Mouse (Mus musculus) midbrain, embryonic 12.5 days (tissue): Measurements from ENCODE around the gene Prss42. TPM values are rescaled to one million over a fixed set of nuclear protein-coding genes. Genes with fewer than 3 reads are reported as not detected.
A peak's percentile ranks its signal among the peaks of the same experiment; 100 is the strongest.

ENCODE experiments used
- ATAC-seq: fragments of 200-750 bp; cut with Nextera tagmentation; 2 replicates; pipeline ENCODE4 v1.8.0; 2017; ENCODE audit warnings: low read depth, moderate TSS enrichment, moderate library complexity; ENCODE audit not compliant: low FRiP score
- H3K27ac ChIP-seq: fragments of 300-500 bp; sonication (generic); replicated peaks from 2 replicates; pipeline ENCODE4 v1.5.1; 2016; ENCODE audit warnings: mild to moderate bottlenecking
- H3K27me3 ChIP-seq: fragments of 300-500 bp; sonication (generic); 2 replicates; pipeline ENCODE4 v1.6.1; 2016; ENCODE audit warnings: mild to moderate bottlenecking
- H3K36me3 ChIP-seq: fragments of 300-500 bp; sonication (generic); 2 replicates; pipeline ENCODE4 v1.6.1; 2016
- H3K4me1 ChIP-seq: fragments of 300-500 bp; sonication (generic); 2 replicates; pipeline ENCODE4 v1.6.1; 2016
- H3K4me2 ChIP-seq: fragments of 300-500 bp; sonication (generic); replicated peaks from 2 replicates; pipeline ENCODE4 v1.6.1; 2016; ENCODE audit warnings: mild to moderate bottlenecking, moderate library complexity
- H3K4me3 ChIP-seq: fragments of 300-500 bp; sonication (generic); 2 replicates; pipeline ENCODE4 v1.5.1; 2016; ENCODE audit warnings: mild to moderate bottlenecking
- H3K9ac ChIP-seq: fragments of 300-500 bp; sonication (generic); replicated peaks from 2 replicates; pipeline ENCODE4 v1.6.1; 2016; ENCODE audit warnings: mild to moderate bottlenecking, moderate library complexity
- H3K9me3 ChIP-seq: fragments of 300-500 bp; sonication (generic); 2 replicates; pipeline ENCODE4 v1.6.1; 2016; ENCODE audit warnings: mild to moderate bottlenecking
- WGBS: fragments of 180-500 bp; shearing (Covaris S2); methylation state at CpG from one replicate; pipeline ENCODE4 v1.1.7; 2016; 5-methylcytosine and 5-hydroxymethylcytosine counted together
- polyA plus RNA-seq: library from polyadenylated mRNA; unstranded; fragments of >200 nt; fragmentation: Nextera tagmentation; extraction: Ambion mirVana; gene quantifications from 2 replicates; pipeline ENCODE4 v1.2.1, GENCODE M21; 2016

Prss42 gene
- polyA plus RNA-seq, 1 experiment from 2014 or later, result not detected

- H3K4me1 ChIP-seq, result no peaks in the 10 kb centered on the region
- no peak overlapping the region for H3K9ac ChIP-seq
- no peak overlapping the region for H3K4me3 ChIP-seq
- H3K9me3 ChIP-seq, result no peaks in the 10 kb centered on the region
- no peaks in the 10 kb centered on the region for H3K36me3 ChIP-seq
- no peak for ATAC-seq
- no peak overlapping the region for H3K27ac ChIP-seq
- H3K4me2 ChIP-seq, result no peak overlapping the region
- 92% methylated on average over 10 of the region's 10 CpGs for WGBS
- H3K27me3 ChIP-seq, result 0 out of 2 replicates have a peak, but pooled peaks cover 8% of the 10 kb centered on the region
These were observed 25.6 kb upstream of the Prss42 start for GRCm38 (mm10) chr9:110772336-110772735.

DNA sequence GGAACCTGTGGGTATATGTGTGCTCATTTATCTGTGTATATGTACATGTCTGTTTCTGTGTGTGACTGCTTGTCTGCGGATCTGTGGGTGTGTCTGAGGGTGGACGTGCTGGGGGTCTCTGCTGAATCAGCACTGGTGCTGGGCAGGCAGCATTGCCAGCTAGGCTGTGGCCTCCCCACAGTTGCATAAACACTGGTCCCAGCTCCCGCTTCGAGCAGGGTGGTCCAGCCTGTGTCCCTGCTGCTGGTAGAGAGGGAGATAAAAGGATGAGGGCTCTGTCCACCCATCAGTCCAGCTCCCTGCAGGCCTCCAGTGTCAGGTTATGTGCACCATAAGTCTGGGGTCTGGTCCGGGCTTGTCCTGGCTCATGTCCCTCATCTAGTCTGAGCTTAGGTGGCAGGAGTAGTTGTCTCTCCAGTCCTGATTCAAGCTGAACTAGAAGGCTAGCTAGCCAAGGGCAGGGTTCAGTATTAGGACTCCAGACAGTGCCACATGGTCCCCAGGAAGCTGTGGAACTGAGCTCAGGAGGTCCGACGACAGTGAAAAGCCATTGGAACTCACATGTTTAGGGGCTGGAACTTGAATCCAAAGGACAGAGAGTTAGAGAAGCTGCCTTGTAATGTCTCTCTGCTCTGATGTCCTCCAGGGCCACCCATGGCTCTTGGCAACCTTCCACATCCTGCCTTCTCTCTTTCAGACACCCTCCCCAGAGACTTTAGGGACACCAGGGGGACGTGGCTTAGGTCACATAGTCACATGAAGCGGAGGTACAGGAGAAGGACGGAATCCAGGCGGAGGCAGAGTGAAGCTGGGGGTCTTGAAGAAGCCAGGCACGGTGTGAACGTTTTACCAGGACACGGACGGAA, 23.3 kb upstream of the Prss42 start:
- no peak overlapping the region for H3K4me3 ChIP-seq
- ATAC-seq, result no peak
- no peaks in the 10 kb centered on the region for H3K4me1 ChIP-seq
- H3K36me3 ChIP-seq, result no peaks in the 10 kb centered on the region
- H3K27ac ChIP-seq, result no peak overlapping the region
- 82% methylated on average over 15 of the region's 15 CpGs for WGBS
- H3K9ac ChIP-seq, result no peak overlapping the region
- H3K9me3 ChIP-seq, result no peaks in the 10 kb centered on the region
- no peak overlapping the region for H3K4me2 ChIP-seq
- peaks cover 8% of the 10 kb centered on the region for H3K27me3 ChIP-seq

GRCm38 (mm10) chr9:110775269-110776022, 22.5 kb upstream of the Prss42 start:
- no peak overlapping the region for H3K4me3 ChIP-seq
- H3K9ac ChIP-seq, result no peak overlapping the region
- peaks cover under 1% of the 10 kb centered on the region; the same call in 1 of the 2 replicates for H3K4me1 ChIP-seq
- H3K27ac ChIP-seq, result no peak overlapping the region
- no peak overlapping the region for H3K4me2 ChIP-seq
- no peak for ATAC-seq
- peaks cover 14% of the 10 kb centered on the region for H3K27me3 ChIP-seq
- no peaks in the 10 kb centered on the region for H3K36me3 ChIP-seq
- no peaks in the 10 kb centered on the region for H3K9me3 ChIP-seq
- WGBS, result 79% methylated on average over 10 of the region's 10 CpGs

DNA sequence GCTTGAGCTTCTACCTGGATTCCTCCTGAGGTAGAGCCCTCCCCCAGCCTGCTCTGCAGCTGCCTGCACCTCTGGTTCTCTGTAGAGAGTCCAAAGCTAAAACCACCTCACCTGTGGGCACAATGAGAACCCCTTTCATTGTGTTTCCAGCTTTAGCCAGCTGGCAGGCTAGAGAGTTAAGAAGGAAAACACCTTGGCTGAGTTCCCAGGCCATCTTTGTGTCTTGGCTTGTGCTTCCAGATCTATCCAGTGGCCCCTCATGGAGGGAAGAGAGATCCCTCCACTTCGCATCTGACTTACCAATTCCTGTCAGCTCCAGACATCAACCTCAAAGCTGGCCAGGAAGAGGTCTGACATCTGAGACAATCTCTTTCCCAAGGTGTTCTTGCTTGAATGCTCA, 19.9 kb upstream of the Prss42 start:
- no peak overlapping the region for H3K9ac ChIP-seq
- no peaks in the 10 kb centered on the region for H3K9me3 ChIP-seq
- WGBS, result 97% methylated on average over 1 of the region's 1 CpGs
- H3K27ac ChIP-seq, result no peak overlapping the region
- peaks cover 11% of the 10 kb centered on the region; the same call in 1 of the 2 replicates for H3K4me1 ChIP-seq
- no peak for ATAC-seq
- no peak overlapping the region for H3K4me3 ChIP-seq
- H3K36me3 ChIP-seq, result no peaks in the 10 kb centered on the region
- peaks cover 16% of the 10 kb centered on the region for H3K27me3 ChIP-seq
- H3K4me2 ChIP-seq, result no peak overlapping the region

DNA sequence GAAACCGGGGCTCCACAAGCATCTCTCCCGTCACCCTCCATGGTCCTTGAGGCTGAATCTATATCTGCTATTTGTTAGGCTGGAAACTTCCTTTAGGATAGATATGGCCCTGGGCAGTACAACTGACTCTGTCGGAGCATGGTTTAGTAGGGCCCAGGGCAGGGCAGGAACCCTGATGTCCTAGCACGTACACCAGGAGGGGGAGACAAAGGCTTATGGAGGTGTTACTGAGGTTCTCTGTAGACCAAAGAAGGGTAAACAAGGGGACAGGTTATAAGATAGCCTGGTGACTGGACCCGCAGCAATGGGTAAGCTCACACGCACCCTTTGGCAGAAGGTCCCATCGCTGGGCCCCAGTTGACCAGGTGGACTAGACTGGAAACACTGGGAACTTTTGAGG, 19.4 kb upstream of the Prss42 start:
- no peak for ATAC-seq
- H3K4me3 ChIP-seq, result no peak overlapping the region
- H3K9me3 ChIP-seq, result no peaks in the 10 kb centered on the region
- no peak overlapping the region for H3K27ac ChIP-seq
- H3K27me3 ChIP-seq, result peaks cover 16% of the 10 kb centered on the region
- H3K9ac ChIP-seq, result no peak overlapping the region
- 83% methylated on average over 7 of the region's 7 CpGs for WGBS
- H3K36me3 ChIP-seq, result no peaks in the 10 kb centered on the region
- H3K4me2 ChIP-seq, result no peak overlapping the region
- H3K4me1 ChIP-seq, result peaks cover 11% of the 10 kb centered on the region; the same call in 1 of the 2 replicates

DNA sequence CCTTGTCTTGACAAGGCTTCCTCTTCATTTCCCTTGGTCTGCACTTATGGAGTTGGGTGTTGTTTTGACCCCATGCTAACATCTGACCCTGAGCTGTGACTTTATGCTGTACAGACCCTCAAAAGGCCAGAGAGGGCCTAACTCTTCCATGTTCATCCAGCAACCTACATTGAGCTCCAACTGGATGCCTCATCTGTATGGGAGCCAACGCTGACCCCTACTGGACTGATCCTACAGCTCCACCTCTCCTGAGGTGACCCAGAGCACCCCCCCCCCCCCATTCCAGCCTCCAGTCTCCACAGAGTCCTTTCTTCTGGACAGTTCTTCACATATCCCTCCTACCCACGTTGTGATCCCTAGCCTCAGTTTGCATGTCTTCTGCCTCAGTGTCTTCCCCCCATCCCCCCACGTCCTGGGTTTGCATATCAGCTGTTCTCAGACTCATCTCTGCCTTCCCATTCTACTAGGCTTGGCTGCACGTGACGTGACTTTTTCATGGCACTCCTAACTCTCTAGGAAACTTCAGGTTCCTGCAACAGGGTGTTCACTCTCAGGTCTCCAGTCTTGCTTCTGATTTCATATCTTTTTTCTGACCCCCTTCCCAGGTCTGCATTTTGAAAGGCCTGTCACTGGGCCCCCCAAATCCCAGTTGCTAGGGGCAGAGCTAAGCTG, 18.6 kb upstream of the Prss42 start:
- WGBS, result 59% methylated on average over 5 of the region's 5 CpGs
- ATAC-seq, result no peak

GRCm38 (mm10) chr9:110781256-110781721, 16.7 kb upstream of the Prss42 start:
- under 1% methylated on average over 41 of the region's 43 CpGs for WGBS
- Histone ChIP-seq H3K27ac (peak overlapping the region; percentile 58), H3K36me3 (no peaks in the 10 kb centered on the region), H3K9ac (peak overlapping the region; percentile 60), H3K4me1 (peaks cover 11% of the 10 kb centered on the region; the same call in 1 of the 2 replicates), H3K27me3 (peaks cover 16% of the 10 kb centered on the region), H3K4me3 (peak overlapping the region; percentile 50), H3K4me2 (peak overlapping the region; percentile 68), H3K9me3 (no peaks in the 10 kb centered on the region)
- ATAC-seq, result peak; percentile 94

More for the DNA sequence above, 18.6 kb upstream of the Prss42 start:
- Histone ChIP-seq H3K4me1 (peaks cover 11% of the 10 kb centered on the region; the same call in 1 of the 2 replicates), H3K9me3 (no peaks in the 10 kb centered on the region), H3K27ac (no peak overlapping the region), H3K4me2 (no peak overlapping the region), H3K4me3 (no peak overlapping the region), H3K9ac (no peak overlapping the region), H3K27me3 (peaks cover 16% of the 10 kb centered on the region), H3K36me3 (no peaks in the 10 kb centered on the region)

DNA sequence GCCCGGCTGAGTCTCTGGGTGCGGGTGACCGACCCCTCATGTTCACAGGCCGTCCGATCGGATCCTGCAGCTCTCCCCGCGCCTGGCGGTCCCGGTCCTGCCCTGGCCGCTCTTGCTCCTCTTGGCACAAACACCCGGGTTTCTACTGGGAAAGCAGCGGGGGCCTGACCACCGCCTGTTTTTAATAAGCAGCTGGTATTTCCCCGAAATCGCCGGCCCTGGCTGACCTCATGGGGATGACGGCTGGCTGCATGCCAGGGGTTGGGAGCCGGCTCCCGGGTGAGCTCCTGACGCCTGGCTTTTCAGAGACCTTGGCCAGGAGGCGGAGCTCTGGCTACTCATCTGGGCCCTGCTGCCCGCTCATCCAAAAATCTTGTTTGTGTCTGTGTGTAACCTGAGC, 16.2 kb upstream of the Prss42 start:
- no peaks in the 10 kb centered on the region for H3K36me3 ChIP-seq
- peak overlapping the region; percentile 58 for H3K27ac ChIP-seq
- peak overlapping the region; percentile 50 for H3K4me3 ChIP-seq
- peaks cover 16% of the 10 kb centered on the region for H3K27me3 ChIP-seq
- H3K9ac ChIP-seq, result peak overlapping the region; percentile 60
- under 1% methylated on average over 23 of the region's 23 CpGs for WGBS
- H3K4me1 ChIP-seq, result peaks cover 11% of the 10 kb centered on the region; the same call in 1 of the 2 replicates
- no peaks in the 10 kb centered on the region for H3K9me3 ChIP-seq
- H3K4me2 ChIP-seq, result peak overlapping the region; percentile 68
- peak; percentile 77 for ATAC-seq

DNA sequence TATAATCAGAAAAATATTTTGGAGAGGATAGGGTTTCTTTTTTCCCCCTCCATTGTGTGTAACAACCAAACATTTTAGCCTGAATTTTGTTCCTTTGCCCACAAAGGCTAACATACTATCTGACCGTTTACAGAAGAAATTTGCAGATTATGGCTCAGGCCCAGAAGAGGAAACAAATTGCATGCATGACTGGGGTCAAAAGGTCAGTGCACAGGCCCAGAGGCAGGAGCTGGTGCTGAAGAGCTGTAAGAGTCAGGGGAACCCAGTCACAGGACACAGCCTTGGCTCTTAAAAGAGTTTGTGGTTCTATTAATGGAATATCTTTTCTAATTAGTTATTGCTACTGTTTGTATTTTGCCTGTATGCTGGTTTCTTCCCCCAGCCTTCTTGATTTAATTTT, 14.4 kb upstream of the Prss42 start:
- no peak for ATAC-seq
- Histone ChIP-seq H3K4me1 (peaks cover 11% of the 10 kb centered on the region; the same call in 1 of the 2 replicates), H3K4me2 (no peak overlapping the region), H3K4me3 (no peak overlapping the region), H3K9me3 (no peaks in the 10 kb centered on the region), H3K27ac (no peak overlapping the region), H3K9ac (no peak overlapping the region), H3K27me3 (peaks cover 16% of the 10 kb centered on the region), H3K36me3 (no peaks in the 10 kb centered on the region)
- 49% methylated on average over 1 of the region's 1 CpGs for WGBS

- H3K27me3 ChIP-seq, result no peaks in the 10 kb centered on the region
- no peaks in the 10 kb centered on the region for H3K9me3 ChIP-seq
- no peaks in the 10 kb centered on the region for H3K36me3 ChIP-seq
- H3K27ac ChIP-seq, result no peak overlapping the region
- no peak overlapping the region for H3K9ac ChIP-seq
- no peaks in the 10 kb centered on the region for H3K4me1 ChIP-seq
- no peak for ATAC-seq
- H3K4me2 ChIP-seq, result no peak overlapping the region
- WGBS, result 89% methylated on average over 3 of the region's 3 CpGs
- H3K4me3 ChIP-seq, result no peak overlapping the region
These were observed 9.8 kb upstream of the Prss42 start for GRCm38 (mm10) chr9:110788169-110788568.

- H3K27me3 ChIP-seq, result no peaks in the 10 kb centered on the region
- no peak overlapping the region for H3K4me2 ChIP-seq
- H3K4me3 ChIP-seq, result no peak overlapping the region
- no peaks in the 10 kb centered on the region for H3K9me3 ChIP-seq
- no peak overlapping the region for H3K27ac ChIP-seq
- H3K4me1 ChIP-seq, result no peaks in the 10 kb centered on the region
- H3K9ac ChIP-seq, result no peak overlapping the region
- H3K36me3 ChIP-seq, result no peaks in the 10 kb centered on the region
- 80% methylated on average over 4 of the region's 4 CpGs for WGBS
- no peak for ATAC-seq
These were observed 7.5 kb upstream of the Prss42 start for GRCm38 (mm10) chr9:110790462-110790861.
